Mouse (Mus musculus) cerebellum, adult 11-12 months (tissue): ENCODE measurements around the gene Lefty1.
"Not testable (repeated sequence)": the region's sequence is repeated elsewhere in the genome, so short reads cannot be mapped to it uniquely, and the experiment has no call there.

ENCODE experiments used
- DNase-seq: peaks from one replicate; pipeline ENCODE4 v3.0.0; 2022

Lefty1 gene

GRCm38 (mm10) chr1:180922273-180923048 lies 12.4 kb upstream of the Lefty1 start:
- no peak for DNase-seq

- DNase-seq = no peak
Observed at GRCm38 (mm10) chr1:180924737-180925136, 10.1 kb upstream of the Lefty1 start.

- DNase-seq = no peak
Observed at GRCm38 (mm10) chr1:180926286-180926685, 8.5 kb upstream of the Lefty1 start.

GRCm38 (mm10) chr1:180929599-180929998 lies 5.2 kb upstream of the Lefty1 start:
- no peak for DNase-seq

GRCm38 (mm10) chr1:180931106-180931505 lies 3.7 kb upstream of the Lefty1 start:
- DNase-seq = no peak

- DNase-seq = no peak
Observed at GRCm38 (mm10) chr1:180933659-180934058, 1.2 kb upstream of the Lefty1 start.

- not testable (repeated sequence) for DNase-seq
Observed at GRCm38 (mm10) chr1:180936610-180937398, 2.0 kb downstream of the Lefty1 start.

GRCm38 (mm10) chr1:180937631-180938030 lies 2.8 kb downstream of the Lefty1 start:
- DNase-seq = not testable (repeated sequence)

- DNase-seq = not testable (repeated sequence)
Observed at GRCm38 (mm10) chr1:180938781-180939180, 4.0 kb downstream of the Lefty1 start.

GRCm38 (mm10) chr1:180940776-180941460 lies 6.1 kb downstream of the Lefty1 start:
- no peak for DNase-seq

- DNase-seq = no peak
Observed at GRCm38 (mm10) chr1:180941726-180942125, 6.9 kb downstream of the Lefty1 start.

- peak; percentile 6 for DNase-seq
Observed at GRCm38 (mm10) chr1:180942166-180943031, 7.6 kb downstream of the Lefty1 start, which contains the start of gene Tmem63a. Tmem63a (plus strand) TSS chr1:180942344.

- no peak for DNase-seq
Observed at GRCm38 (mm10) chr1:180943032-180943644, 8.3 kb downstream of the Lefty1 start.

GRCm38 (mm10) chr1:180943896-180944295 lies 9.1 kb downstream of the Lefty1 start:
- DNase-seq = no peak

GRCm38 (mm10) chr1:180944553-180944952 lies 9.7 kb downstream of the Lefty1 start:
- DNase-seq = no peak

GRCm38 (mm10) chr1:180945001-180945980 lies 10.5 kb downstream of the Lefty1 start:
- DNase-seq = peak; percentile 9

- no peak for DNase-seq
Observed at GRCm38 (mm10) chr1:180946448-180946847, 11.6 kb downstream of the Lefty1 start.

GRCm38 (mm10) chr1:180952085-180952746 lies 17.4 kb downstream of the Lefty1 start:
- DNase-seq = no peak

- no peak for DNase-seq
Observed at GRCm38 (mm10) chr1:180952808-180953207, 18.0 kb downstream of the Lefty1 start.

- DNase-seq = no peak
Observed at GRCm38 (mm10) chr1:180956401-180956800, 21.6 kb downstream of the Lefty1 start.
